Mouse (Mus musculus): ENCODE results near the gene Smug1.

Smug1 gene

DNA sequence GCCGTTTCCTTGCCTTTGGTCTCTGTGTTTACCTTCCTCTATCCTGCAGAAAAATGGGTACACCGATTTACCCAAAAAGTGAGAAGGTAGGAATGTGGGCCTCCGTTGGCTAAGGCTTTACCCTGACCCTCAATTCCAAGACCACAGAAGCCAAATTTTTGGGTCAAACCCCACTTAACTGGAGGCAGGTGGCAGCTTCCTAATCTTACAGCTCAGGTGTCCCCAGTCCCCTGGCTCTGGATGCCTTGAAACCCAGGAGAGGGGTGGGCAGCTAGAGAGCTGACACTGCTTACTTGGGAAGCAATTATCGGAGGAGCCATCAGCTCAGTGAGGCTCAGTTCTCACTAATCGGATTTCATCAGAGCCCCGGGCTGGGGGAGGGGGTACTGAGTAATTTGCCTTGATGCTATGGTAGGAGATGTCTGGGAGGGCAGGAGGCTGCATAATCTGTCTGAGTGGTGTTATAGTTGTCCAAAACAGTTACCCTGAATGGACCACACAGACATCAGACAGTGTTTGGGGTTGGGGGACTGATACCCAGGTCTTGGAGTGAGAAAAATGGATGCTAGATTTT is at the start of gene Smug1:
Gene Smug1 (minus strand): TSS at position 51 of the 574 bp plus-strand sequence.
- peak; percentile 82 for DNase-seq (ENCODE audit: low read depth, low spot score)

DNA sequence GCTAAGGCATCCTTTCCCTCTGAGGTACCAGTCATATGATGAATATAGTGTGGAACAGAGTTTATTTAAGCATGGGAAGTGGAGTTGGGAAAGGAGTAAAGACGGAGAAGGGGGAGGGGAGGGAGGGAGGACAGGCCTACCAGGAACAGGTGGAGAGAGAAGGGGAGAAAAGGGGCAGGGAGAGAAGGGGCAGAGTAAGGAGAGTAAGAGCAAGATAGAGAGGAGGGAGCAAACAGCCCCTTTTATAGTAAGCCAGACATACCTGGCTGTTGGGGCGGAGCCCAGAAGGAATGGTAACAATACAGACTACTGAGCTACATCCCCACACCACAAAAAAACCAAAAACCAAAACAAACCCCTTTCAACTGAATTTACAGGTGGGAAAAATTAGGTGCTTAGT is 49.2 kb upstream of the Smug1 start:
- DNase-seq (ENCODE audit: low read depth, low spot score), result no peak

DNA sequence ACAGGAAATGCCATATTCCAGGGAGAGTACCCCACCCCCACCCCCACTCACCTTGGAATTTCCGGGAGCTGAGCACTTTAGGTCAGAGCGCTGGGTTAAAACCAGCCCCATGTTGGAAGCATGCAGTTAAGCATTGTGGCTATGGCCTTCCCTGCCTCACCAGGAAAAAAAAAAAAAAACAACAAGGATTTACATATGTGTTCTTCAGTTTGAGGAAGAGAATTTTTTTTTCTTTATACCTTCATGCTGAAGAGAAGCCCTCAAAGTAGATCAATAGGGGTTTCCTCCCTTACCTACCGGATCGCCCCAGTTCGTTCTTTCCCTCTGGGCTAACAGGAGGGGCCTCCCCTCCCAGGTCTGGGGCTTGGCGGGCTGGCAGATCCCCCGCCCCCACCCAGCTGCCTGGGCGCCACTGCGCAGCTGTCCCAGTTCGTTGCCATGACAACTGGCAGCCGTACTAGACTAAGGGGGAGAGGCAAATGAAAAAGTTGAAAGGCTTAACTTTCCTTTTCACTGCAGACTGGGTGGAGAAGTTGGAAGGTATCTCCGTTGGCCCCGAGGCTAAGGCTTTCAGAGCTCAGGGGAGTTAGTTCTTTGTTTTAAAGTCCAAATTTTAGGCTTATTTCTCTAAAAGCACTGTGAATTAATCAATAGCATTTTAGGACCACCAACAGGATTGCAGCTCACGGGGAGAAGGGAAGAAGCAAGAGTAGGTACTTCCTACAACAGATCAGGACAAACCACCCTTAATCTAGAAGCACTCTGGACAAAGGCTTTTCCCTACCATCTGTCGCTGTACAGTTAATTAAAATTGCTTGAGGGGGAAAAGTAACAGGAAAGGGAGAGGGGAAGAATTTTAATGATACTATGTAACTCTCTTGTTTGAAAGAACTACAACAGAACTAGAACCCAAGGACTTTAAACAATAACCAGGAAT is 48.3 kb upstream of the Smug1 start:
- peak; percentile 64 for DNase-seq (ENCODE audit: low read depth, low spot score)

DNA sequence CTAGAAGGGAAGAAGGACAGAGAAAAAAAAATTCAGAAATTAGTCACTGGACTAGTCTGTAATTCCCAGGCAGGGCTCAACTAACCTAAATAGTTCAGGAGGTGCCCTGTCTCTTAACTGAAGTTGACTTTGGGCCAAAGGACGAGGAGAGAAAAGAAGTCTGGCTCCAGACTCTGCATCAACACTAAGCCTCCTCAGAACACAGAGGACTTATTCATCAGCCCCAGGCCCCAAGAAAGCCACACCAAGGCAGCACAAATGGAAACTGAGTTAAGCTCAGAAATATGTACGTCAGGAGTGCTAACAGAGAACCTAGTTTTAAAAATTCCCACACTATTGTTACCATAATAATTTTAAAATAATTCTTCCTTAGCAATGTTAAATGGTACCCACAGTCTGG is 47.3 kb upstream of the Smug1 start:
- no peak for DNase-seq (ENCODE audit: low read depth, low spot score)

DNA sequence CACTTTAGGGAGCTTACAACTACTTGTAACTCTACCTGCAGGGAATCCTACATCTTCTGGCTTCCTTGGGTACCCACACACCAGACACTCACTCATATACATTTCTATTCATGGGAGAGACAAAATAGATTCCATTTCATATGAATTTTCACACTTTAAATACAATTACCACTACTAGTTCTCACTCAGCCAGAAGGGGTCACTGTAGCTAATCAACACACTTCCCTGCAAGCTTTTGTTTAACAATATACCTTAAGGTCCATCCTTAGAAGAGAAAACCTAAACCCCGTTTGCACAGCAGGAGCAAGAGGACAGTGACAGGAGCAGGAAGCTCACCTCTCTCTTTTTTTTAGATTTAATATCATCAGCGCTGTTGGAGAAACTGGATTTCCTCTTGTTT is 38.3 kb upstream of the Smug1 start:
- DNase-seq (ENCODE audit: low read depth, low spot score), result no peak

DNA sequence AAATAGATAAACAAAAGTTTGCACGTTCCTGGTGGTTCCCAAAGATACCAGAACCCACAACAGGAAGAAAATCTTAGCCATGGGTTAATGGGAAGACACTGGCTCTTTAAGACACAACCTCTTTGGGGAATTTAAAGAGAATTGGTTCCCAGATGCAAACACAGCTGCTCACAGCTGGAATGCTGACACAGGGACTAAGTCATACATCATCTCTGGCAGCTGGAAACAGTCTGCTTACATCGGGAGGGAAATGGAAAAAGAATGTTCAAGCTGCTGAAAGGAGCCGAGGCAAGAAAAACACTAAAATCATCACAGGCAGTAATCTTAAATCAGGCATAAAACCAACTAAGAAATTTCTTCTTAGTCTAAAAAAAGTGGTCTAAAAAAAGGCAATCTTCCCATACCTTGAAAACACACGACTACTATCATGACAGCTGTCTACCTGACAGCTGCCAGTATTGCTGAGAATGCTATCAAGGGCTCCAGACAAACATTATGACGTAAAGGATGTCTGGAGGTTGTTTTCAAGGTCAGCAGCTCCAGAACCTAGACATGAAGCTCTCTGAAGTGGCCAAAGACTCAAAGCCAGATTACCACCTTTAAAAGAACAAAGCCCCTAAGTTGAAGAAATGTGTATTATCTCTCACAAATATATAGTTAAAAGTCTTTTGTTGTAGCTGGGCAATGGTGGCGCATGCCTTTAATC is 35.3 kb upstream of the Smug1 start:
- no peak for DNase-seq (ENCODE audit: low read depth, low spot score)

DNA sequence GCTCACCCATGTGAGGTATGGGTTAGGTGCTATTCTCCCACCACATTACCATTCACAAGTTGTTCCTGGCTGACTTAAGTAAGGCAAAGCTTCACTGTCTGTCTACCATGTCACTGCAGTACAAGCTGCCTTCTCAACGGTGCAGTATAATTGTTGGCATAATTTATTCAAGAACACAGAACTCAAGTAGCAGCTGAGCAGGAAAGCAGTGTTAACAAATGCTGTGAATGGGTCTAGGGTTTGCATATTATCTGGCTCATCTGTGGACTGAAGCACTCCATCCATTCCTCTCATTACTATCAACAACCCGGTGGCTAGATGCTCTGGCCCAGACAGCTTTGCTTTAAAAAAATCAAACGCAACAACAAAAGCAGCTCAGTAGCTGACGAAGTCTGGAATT is 30.9 kb upstream of the Smug1 start:
- DNase-seq (ENCODE audit: low read depth, low spot score), result no peak

DNA sequence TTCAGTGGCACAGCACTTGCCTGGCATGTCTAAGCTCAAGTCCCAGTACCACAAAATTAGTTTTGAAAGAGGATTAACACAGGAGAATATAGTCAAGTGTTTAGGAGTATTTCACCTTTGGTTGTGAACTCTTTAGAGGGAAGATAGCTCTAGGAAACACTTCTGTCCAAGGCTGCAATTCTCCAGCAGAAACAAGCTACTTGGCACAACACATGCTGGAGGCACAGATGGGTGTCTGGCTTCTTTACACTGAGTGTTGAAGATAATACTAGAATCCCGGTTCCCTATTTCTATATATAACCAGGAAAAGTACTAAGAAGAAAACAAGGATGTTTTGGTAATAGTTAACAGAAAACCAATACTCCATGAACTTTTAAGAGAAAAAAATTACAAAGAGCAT is 29.9 kb upstream of the Smug1 start:
- no peak for DNase-seq (ENCODE audit: low read depth, low spot score)

DNA sequence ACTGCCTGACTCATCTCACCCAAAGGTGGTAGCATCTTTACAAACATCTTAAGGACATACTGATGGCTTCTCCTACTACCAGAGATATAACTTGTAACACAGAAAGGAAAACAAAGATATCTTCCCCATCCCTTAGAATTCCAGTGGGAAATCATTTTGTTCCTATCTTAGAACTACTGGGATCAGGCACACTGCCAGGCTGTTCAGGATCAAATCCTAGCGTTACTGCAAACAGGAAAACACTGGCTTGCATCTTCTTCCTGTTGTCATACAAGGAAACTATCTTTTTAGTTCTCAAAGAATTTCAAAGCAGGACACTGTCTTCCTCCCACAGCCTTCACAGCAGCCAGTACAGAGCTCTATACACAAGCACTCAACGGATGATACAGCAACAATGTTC is 26.7 kb upstream of the Smug1 start:
- no peak for DNase-seq (ENCODE audit: low read depth, low spot score)

DNA sequence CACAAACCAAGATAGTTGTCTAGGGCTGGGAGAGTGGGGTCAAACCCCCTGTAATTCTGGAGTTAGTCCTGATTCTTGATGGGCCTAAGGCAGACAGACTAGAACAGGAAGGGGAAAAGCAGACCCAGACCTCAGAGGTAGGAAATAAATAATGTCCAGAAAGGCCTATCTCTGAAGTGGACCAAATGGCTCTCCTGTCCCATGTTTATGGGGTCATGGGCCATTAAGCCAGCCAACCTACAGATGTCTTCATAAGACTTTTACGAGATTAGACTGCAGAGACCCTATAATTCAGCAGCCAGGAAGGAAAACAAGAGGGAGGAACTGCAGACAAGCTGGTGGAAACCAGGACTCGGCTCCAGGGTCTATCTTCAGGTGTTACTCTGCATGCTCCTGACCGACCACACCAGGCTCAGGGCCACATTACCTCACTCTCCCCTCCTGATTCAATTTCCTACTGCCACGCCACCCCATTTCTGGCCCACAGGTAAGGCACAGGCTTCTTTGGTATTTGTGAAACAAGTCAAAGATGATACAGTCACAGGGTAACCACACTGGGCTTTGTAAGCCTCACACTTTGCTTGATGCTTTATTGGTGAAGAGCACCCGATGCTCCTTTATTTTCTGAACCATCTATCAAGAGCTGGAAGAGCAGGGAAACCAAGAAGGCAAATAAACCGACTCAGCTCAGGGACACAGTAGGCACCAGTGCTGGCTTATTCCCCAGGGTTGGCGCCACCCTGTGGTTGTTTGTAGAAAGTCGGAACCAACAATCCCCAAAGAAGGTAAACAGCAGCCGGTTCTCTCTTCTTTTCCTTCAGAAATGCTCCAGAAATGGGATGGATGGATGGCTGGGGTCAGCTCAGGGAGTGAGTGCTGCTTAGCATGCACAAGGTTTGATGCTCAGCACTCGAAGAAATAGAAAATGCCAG is 23.9 kb upstream of the Smug1 start:
- no peak for DNase-seq (ENCODE audit: low read depth, low spot score)

DNA sequence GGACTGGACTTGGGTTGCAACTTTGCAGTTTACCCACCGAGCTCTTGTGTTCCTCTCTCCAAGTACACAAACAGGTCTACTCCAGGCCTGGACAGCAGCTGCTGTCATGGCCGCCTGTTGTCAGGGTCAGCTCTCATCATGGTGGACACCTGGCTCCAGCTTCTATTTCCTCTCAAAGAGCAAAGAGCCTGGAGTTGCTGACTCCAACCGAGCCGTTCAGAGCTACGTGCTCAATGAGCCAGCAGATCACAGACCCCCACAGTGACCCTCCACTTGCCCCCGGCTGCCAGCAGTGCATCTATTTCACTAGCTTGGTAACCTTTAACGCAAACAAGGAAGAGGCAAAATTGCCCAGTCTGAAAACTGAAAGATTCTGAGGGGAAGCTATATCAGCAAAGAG is 23.2 kb upstream of the Smug1 start:
- no peak for DNase-seq (ENCODE audit: low read depth, low spot score)

DNA sequence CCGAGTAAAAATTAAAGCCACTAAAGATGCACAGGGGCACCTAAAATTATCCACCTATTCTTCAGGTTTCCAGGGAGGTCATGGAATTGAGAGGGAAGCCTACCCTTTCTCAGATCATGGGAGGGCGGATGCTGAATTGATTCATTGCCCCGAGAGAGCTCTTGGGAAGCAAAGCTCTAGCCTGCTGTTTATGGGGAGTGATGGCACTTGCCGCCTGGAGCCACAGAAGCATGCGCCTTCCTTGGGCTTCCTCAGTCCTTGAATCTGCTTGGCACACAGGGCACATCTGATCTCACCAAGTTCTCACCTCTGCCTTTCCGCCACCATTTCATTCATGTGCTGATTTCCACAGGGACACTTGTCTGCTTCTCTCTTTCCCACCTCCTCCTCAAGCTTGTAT is 20.9 kb upstream of the Smug1 start:
- DNase-seq (ENCODE audit: low read depth, low spot score), result no peak

DNA sequence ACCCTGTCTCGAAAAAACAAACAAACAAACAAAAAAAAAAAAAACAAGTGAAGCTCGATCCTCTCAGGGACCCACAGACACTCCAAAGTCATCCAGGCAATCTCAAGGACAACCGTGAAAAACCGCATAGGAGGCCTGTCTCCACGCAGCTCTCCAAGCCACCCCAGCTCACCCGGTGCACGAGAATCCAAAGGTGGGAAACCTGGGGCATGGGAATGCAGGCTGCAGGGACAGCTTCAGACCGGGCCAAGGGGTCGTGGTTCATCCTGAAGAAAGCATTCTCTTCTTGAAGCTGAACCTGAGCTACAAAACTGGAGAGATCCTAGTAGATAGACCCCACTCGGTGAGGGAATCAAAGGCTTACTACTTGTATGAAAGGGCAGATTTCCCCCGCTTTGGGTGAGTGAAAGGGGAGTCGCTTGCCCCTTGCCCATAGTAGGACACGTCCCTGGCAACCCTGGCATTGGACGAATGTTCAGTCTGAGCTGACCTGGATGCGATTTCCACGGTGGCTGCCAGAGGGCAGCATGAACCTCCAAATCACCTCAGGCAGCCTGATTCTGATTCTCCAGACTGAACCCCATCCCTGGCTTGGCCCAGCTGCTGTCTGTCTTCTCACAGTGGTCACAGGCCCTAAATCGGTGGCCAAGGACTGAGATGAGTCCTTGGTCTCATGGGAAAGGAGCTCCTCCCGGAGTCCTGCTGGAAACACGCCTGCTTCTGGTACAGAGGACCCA is 18.7 kb upstream of the Smug1 start:
- no peak for DNase-seq (ENCODE audit: low read depth, low spot score)

DNA sequence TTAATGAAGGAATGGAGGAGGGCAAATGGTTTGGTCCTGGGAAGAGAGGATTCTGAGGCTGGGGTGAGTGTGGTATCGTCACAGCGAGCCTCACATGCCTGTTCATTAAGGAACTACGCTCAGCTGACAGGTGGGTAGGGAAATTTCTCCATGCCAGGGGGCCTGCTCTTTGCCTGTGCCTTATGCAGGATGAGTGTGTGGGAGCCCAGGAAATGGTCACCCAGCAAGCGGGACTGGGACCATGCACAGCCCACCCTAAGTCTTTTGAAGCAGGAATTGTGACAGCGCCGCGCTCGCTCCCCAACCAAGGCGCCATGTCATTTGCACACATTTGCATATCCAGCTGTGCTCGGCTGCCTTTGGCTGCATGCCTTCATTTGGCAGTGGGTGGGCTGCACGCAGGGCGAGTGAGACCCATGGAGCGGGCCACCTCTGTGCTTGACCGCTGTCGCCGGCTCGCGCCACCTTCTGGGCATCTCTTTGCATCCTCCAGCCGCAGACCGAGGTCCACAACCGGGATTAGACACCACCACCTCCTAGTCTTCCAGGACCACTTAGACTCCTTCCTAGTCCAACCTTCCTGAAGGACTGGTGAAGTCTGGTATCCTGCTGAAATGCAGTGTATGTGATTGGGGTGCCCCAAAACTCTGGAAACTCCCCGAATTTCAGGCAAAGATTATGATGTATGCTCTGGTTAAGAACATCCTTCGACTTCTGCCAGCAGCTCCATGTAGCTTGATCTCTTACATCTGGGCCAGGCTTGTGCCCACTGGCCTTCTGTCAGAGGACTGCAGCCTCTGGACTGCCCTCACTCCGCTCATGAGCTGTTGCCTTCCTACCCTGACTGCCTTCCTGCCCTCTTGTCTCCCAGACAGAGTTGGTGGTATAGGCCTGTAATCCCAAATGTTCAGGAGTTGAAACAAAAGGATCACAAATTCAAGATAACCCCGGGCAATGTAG is 17.0 kb upstream of the Smug1 start:
- DNase-seq (ENCODE audit: low read depth, low spot score), result no peak

DNA sequence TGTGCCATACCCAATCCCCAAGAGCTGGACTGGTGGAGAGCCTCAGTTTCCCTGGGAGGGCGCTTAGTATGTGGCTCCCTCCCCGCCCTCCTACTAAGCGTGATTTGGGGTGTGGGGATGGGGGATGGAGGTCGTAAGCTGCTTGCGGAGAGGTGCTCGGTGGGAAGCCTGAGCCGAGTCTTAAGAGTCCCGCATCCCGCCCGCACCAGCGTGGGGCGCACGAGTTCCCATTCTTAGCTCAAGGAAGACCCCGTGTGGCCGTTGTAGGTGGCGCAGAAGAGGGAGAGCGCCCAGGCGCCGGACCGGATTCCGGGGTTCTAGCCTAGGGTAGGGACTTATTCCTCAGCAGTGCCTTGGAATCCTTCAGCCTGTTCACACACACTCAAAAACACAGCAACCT is 16.2 kb upstream of the Smug1 start:
- DNase-seq (ENCODE audit: low read depth, low spot score), result peak; percentile 64

DNA sequence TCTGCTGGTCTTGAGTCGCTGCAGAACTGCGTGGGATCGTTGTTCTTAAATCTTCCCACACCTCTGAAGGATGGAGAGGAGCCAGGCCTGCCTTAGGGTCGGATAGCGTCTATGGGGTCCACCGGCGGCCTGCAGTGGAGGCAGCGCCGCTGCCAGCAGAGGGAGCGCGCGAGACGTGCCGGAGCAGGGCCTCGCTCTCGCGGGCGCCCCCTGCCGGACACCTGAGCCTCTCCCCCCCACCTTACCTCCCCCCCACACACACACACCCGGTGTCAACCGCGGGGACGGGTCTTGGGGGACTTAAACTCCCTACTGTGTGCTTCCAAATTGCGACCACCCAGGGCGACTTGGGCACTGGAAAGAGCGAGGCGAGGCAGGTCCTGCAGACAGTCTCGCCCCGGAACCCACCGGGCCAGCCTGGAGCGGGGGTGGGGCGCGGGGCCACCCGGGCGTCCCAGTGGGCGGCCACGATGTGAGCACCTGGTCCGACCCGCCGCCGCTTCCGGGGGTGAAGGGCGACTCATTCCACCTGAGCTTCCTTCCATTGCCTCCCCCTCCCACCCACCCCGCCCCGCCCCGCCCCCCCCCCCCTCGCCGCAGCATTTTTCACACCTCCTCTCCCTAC is 15.4 kb upstream of the Smug1 start:
- DNase-seq (ENCODE audit: low read depth, low spot score), result peak; percentile 70

DNA sequence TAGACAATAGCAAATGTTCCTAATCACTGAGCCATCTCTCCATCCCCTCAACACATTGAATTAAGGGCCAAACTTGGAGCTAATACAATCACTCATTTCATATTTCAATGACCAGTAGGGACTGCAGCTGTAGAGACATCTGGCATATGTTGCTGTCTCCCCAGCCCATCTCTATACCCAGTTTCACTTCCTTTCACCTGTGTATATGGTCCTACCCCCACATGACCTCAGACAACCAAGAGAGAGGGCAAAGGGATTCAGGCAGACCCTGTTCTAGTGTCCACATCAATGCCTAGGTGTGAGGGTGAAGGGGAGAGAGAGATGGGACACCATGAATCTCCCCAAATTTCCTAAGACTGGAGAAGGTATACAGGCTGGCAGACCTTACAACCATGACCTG is 13.5 kb upstream of the Smug1 start:
- DNase-seq (ENCODE audit: low read depth, low spot score), result no peak

DNA sequence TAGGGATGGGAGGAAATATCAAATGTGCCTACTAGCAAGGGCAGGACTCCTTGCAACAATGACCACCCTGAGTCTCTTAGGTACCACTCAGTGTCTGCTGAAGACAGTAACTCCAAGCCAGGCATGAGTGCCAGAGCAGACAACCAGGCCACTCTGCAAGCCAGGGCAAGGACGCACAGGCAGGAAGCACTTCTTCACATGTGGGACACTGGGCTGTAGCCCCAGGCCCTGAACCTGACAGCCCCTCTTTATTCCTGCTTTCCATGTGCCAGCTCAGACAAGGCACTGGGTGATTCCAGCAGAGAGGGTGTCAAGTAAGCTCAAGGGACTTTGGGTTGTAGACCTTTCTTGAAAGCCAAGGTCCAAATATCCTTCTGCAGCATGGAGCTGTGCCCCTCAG is 11.9 kb upstream of the Smug1 start:
- no peak for DNase-seq (ENCODE audit: low read depth, low spot score)

DNA sequence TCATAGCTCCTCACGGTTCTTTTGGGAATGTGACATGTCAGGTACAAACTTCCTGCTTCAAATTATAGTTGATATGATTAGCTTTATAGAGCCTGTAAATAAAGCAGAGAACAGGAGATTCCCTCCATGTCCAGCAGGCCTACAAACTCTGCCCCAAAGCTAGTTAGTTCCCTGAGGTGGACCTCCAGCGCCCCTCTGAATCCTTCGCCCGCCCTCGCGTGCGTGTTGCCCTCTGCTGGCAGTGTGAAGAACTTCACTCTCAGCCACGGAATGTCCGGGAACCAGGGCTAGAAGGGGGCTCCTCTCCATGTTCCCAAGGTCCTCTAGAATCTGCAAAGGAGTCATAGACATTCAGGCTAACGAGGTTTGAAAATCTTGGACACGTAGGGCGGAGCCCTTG is 11.2 kb upstream of the Smug1 start:
- no peak for DNase-seq (ENCODE audit: low read depth, low spot score)
